Mouse (Mus musculus) Patski (cell line): Measurements from ENCODE around the gene Vsig10. TPM values are rescaled to one million over a fixed set of nuclear protein-coding genes. Genes with fewer than 3 reads are reported as not detected.
"Not testable (repeated sequence)": the region's sequence is repeated elsewhere in the genome, so short reads cannot be mapped to it uniquely, and the experiment has no call there.

Experiments
- ATAC-seq: fragments of 100-300 bp; one replicate; pipeline ENCODE4 v1.8.0; 2021
- CTCF ChIA-PET: fragments of 350-600 bp; sonication (Branson Sonifier 250); formaldehyde crosslinking; loops from one replicate; lab custom pipeline; 2022; ENCODE audit warnings: inconsistent platforms; lab: Charles Lee
- POLR2A ChIA-PET: fragments of 350-600 bp; sonication (Branson Sonifier 250); formaldehyde crosslinking; loops from one replicate; lab custom pipeline; 2022; ENCODE audit warnings: antibody characterized with exemption, inconsistent platforms; lab: Charles Lee
- DNase-seq: peaks from one replicate; pipeline ENCODE4 v3.0.0-alpha.2; 2011; ENCODE audit warnings: low read depth, low spot score
- H3K27me3 ChIP-seq: fragments of 371-371 bp; one replicate; pipeline ENCODE4 v1.5.1; 2021
- CTCF ChIP-seq: fragments of 100-300 bp; IDR thresholded peaks from one replicate; pipeline ENCODE4 v1.5.1; 2021
- in situ Hi-C: fragments of 300-500 bp; cut with MboI; formaldehyde crosslinking; loops from 3 replicates; pipeline ENCODE4 v1.11.1; 2018; ENCODE audit warnings: low pct_unique_long_range_greater_than_20kb, mixed read lengths
- polyA plus RNA-seq: library from polyadenylated mRNA; unstranded; gene quantifications from one replicate; pipeline ENCODE4 v1.2.3, GENCODE M21; 2021

Gene Vsig10
- polyA plus RNA-seq, 1 experiment from 2014 or later, result 46.8 TPM

GRCm38 (mm10) chr5:117365904-117366561 lies 47.1 kb downstream of the Vsig10 start:
- TF ChIP-seq CTCF, result no peak
- ATAC-seq (no peak), DNase-seq (no peak)
- CTCF ChIA-PET, result interaction anchor here (1.2 kb wide), 1 partner anchor 45 kb away, joined by 4 read pairs; no protein-coding TSS in a partner anchor
- POLR2A ChIA-PET, result interaction anchor here (0.7 kb wide), 1 partner anchor 90 kb away, joined by 3 read pairs; no protein-coding TSS in a partner anchor
- H3K27me3 ChIP-seq, result no peaks in the 10 kb centered on the region
- in situ Hi-C loops, result loop anchor here (10.0 to 25.0 kb wide), 2 partner anchors 996 to 1351 kb away; no protein-coding TSS in a partner anchor

GRCm38 (mm10) chr5:117367206-117367605 lies 48.3 kb downstream of the Vsig10 start:
- DNase-seq (no peak), ATAC-seq (no peak)
- in situ Hi-C loops, result loop anchor here (10.0 to 25.0 kb wide), 2 partner anchors 995 to 1352 kb away; no protein-coding TSS in a partner anchor
- ChIA-PET POLR2A (interaction anchor here (0.7 kb wide), 1 partner anchor 202 kb away, joined by 4 read pairs; no protein-coding TSS in a partner anchor), CTCF (no interaction called here)
- TF ChIP-seq CTCF, result no peak
- no peaks in the 10 kb centered on the region for H3K27me3 ChIP-seq

- DNase-seq, result no peak
- CTCF ChIA-PET, result interaction anchor here (1.3 to 1.4 kb wide), 2 partner anchors 11 to 36 kb away, joined by 3 to 4 read pairs; no protein-coding TSS in a partner anchor
- no peak for ATAC-seq
- in situ Hi-C loops, result loop anchor here (25.0 kb wide), 1 partner anchor 992 kb away; no protein-coding TSS in a partner anchor
- no peak for TF ChIP-seq CTCF
- POLR2A ChIA-PET, result interaction anchor here (1.4 kb wide), 1 partner anchor 12 kb away, joined by 4 read pairs; no protein-coding TSS in a partner anchor
- no peaks in the 10 kb centered on the region for H3K27me3 ChIP-seq
Measured at GRCm38 (mm10) chr5:117370592-117370991, 51.7 kb downstream of the Vsig10 start.

GRCm38 (mm10) chr5:117373418-117373817 lies 54.5 kb downstream of the Vsig10 start:
- H3K27me3 ChIP-seq, result no peaks in the 10 kb centered on the region
- in situ Hi-C loops, result loop anchor here (25.0 kb wide), 1 partner anchor 989 kb away; no protein-coding TSS in a partner anchor
- POLR2A ChIA-PET, result interaction anchor here (1.2 kb wide), 1 partner anchor 8 kb away, joined by 3 read pairs; no protein-coding TSS in a partner anchor
- DNase-seq (no peak), ATAC-seq (no peak)
- CTCF ChIA-PET, result no interaction called here
- TF ChIP-seq CTCF, result no peak

GRCm38 (mm10) chr5:117374372-117375049 lies 55.6 kb downstream of the Vsig10 start:
- CTCF ChIA-PET, result no interaction called here
- in situ Hi-C loops, result loop anchor here (25.0 kb wide), 1 partner anchor 988 kb away; no protein-coding TSS in a partner anchor
- H3K27me3 ChIP-seq, result no peaks in the 10 kb centered on the region
- POLR2A ChIA-PET, result no interaction called here
- TF ChIP-seq CTCF, result no peak
- DNase-seq, result no peak
- ATAC-seq, result no peak

GRCm38 (mm10) chr5:117376331-117376761 lies 57.5 kb downstream of the Vsig10 start:
- H3K27me3 ChIP-seq, result no peaks in the 10 kb centered on the region
- no peak for TF ChIP-seq CTCF
- CTCF ChIA-PET, result no interaction called here
- POLR2A ChIA-PET, result no interaction called here
- in situ Hi-C loops, result no loop called here
- ATAC-seq (no peak), DNase-seq (no peak)

GRCm38 (mm10) chr5:117377731-117378130 lies 58.8 kb downstream of the Vsig10 start:
- H3K27me3 ChIP-seq, CTCF ChIA-PET, ATAC-seq, POLR2A ChIA-PET, DNase-seq, in situ Hi-C loops: not testable (repeated sequence)

GRCm38 (mm10) chr5:117380199-117380598 lies 61.3 kb downstream of the Vsig10 start:
- POLR2A ChIA-PET, result interaction anchor here (0.7 to 0.8 kb wide), 2 partner anchors 13 to 22 kb away, joined by 3 to 4 read pairs; no protein-coding TSS in a partner anchor
- H3K27me3 ChIP-seq, result no peaks in the 10 kb centered on the region
- in situ Hi-C loops, result no loop called here
- TF ChIP-seq CTCF, result no peak
- no peak for DNase-seq
- ATAC-seq, result no peak
- CTCF ChIA-PET, result interaction anchor here (0.8 to 1.6 kb wide), 4 partner anchors 9 to 72 kb away, joined by 3 read pairs; partner anchors contain the start of gene Wsb2

- in situ Hi-C loops, result no loop called here
- ChIA-PET POLR2A (interaction anchor here (1.3 to 1.4 kb wide), 2 partner anchors 9 to 24 kb away, joined by 3 to 5 read pairs; no protein-coding TSS in a partner anchor), CTCF (interaction anchor here (0.7 to 1.3 kb wide), 4 partner anchors 9 to 74 kb away, joined by 3 to 4 read pairs (median 4); no protein-coding TSS in a partner anchor)
- DNase-seq (no peak), ATAC-seq (no peak)
- no peak for TF ChIP-seq CTCF
- no peaks in the 10 kb centered on the region for H3K27me3 ChIP-seq
Measured at GRCm38 (mm10) chr5:117381785-117382184, 62.9 kb downstream of the Vsig10 start.

- ATAC-seq (no peak), DNase-seq (no peak)
- TF ChIP-seq CTCF, result no peak
- ChIA-PET POLR2A (no interaction called here), CTCF (interaction anchor here (1.3 to 1.5 kb wide), 2 partner anchors 14 to 75 kb away, joined by 3 to 5 read pairs; no protein-coding TSS in a partner anchor)
- in situ Hi-C loops, result no loop called here
- no peaks in the 10 kb centered on the region for H3K27me3 ChIP-seq
Measured at GRCm38 (mm10) chr5:117383198-117383597, 64.3 kb downstream of the Vsig10 start.
